Mouse (Mus musculus) left cerebral cortex, postnatal 10 days (tissue): ENCODE data around the gene Vegfc. TPM values are rescaled to one million over a fixed set of nuclear protein-coding genes. Genes with fewer than 3 reads are reported as not detected.

Experiments used
- DNase-seq, 2 experiments: peaks; one replicate each; pipeline ENCODE4 v3.0.0; 2021 to 2022; ENCODE audit warnings: low spot score in 2 of 2, mixed read lengths in 1 of 2; ENCODE audit errors: extremely low spot score in 1 of 2
- intact Hi-C: fragments of 180-260 bp; cut with DNase I; formaldehyde crosslinking; loops from one replicate; pipeline ENCODE4 v1.15.1; 2025
- total RNA-seq, 2 experiments: library from RNA; stranded (reverse); gene quantifications; 2 replicates each; pipeline ENCODE4 v1.2.3; 2021

The Vegfc gene
- total RNA-seq, 2 experiments from 2014 or later = 3.5 to 4.1 TPM

DNA sequence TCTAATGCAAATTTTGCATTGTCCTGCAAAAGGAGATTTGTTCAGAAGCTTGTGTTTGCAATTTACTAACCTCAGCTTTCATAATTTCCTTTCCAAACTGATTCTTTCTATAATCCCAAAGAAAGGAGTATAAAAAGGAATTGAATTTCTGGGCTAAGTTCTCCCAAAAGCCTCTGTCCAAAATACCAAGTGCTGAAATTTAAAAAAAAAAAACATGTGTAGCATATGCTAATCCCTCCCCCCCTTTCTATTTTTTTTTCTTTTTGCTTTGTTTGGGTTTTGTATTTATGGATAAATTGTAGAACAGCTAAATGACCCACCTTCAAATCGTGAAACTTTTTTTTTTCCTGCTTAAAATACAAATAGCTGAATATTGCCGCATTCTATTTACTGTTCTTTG, 53.2 kb downstream of the Vegfc start:
- DNase-seq = no peak
- intact Hi-C loops = no loop called here

DNA sequence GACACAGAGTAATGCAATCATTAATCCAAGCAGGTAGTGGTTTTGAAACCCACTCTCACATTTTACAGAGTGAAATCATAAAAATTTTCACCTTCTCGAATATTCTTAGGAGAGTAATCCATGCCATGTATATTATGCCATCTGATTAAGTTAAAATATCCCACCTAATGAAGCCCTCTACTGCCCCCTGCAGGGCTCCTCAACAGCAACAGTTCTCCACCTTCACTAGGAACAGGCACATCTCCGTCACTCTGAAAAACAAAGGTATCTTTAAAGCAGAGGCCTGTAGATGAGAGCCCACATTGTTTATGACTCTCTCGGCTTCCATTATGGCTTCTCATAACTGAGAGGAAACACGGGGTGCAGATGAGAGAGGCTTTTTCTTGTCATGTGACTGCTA, 75.8 kb downstream of the Vegfc start:
- intact Hi-C loops = loop anchor here (10.0 kb wide), 1 partner anchor 278 kb away; no protein-coding TSS in a partner anchor
- DNase-seq = peak in 1 of 2 experiments; percentile 39

DNA sequence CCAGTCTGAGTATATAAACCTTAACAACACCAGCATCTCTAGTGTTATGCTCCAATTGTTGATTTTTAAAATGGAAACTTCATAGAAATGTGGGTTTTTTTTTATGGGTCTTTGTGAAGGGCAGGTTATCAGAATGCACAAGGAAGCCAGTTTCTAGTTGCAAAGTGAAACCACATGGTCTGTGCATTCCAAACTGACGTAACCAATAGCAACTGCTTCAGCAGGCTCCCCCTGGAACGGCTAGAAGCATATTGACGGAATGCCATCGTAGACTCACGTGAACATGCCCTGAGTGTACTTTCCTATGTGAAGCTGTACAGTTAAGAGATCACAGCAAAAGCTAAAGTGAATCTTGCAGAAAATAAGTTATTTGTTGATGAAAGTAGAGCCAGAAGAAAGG, 86.1 kb downstream of the Vegfc start:
- intact Hi-C loops = no loop called here
- no peak for DNase-seq

DNA sequence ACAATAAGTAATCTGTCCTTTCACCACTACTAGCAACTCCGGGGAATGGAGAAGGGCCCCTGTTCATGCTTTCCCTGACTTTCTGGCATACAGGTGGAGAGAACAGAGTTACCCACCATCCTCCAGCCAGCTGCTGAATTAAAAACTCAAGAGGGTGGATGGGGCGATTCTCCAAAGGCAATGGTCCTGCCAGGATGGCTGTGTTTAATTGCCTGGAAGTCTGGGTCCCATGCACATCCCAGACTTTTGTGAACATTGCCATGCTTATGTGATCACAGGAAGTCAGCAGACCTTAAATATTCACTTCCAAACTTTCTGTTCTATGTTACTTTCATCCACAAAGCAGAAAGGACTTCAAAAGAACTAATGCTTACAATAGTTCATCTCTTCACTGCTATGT, 107.9 kb downstream of the Vegfc start:
- no peak for DNase-seq
- intact Hi-C loops = no loop called here

DNA sequence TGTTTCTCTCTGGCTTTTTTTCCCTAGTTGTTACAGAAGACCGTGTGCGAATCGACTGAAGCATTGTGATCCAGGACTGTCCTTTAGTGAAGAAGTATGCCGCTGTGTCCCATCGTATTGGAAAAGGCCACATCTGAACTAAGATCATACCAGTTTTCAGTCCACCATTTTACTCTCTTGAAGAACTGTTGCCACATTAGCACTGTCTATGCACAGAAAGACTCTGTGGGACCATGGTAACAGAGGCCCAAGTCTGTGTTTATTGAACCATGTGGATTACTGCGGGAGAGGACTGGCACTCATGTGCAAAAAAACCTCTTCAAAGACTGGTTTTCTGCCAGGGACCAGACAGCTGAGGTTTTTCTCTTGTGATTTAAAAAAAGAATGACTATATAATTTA, 108.5 kb downstream of the Vegfc start:
- peak in 1 of 2 experiments; percentile 7 for DNase-seq
- intact Hi-C loops = no loop called here

DNA sequence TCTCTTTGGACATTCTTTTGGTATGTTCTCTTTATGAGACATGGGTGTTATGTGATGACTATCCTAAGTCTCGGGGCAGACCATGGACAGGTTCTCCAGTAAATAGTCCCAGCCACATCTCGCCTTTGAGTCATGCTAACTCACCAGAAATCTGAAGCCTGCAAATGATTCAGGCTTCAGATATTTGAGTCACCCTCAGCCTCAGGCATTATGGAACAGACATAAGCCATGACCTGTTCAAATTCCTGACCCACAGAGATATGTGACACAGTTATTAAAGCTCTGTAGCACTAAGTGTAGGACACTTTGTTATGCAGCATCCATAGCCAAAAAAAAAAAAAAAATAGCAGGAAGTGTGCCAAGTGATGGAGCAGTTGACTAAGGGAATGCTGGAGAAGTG, 138.8 kb downstream of the Vegfc start:
- DNase-seq = no peak
- intact Hi-C loops = no loop called here

DNA sequence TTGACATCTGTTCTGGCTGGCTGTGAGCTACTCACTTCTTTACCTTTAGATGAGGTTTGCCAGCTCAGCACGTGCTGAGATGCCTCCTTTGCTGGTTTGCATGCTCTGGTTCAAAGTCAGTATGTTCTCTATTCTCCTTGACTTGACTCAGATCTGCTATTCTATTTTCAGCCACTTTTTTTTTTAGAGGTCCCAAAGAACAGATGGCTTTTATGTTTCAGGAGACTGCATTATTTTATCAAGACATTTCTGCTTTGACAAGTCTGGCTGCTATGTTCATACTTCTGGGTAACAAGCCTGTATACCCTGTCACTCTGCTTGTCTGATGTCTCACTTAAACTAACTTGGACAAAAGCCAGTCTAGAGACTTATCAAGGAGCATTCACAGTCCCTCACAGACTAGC, 151.4 kb downstream of the Vegfc start:
- intact Hi-C loops = no loop called here

DNA sequence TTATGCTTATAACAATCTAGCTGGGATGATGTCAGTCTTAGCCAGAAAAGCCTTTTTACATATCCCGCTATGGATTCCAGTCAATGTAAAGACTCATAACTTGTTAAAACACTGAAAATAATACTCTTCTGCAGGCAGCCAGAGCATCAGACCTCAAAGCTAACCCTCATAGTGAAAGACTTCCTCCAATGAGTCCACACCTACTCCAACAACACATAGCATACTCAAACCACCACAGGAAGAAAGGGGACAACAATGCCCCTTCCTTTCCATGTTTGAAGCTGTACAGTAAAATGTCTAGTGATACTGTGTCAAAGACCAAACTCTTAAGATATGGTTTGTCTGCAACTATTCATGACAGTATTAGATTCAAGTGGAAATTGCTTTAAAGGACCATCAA, 153.2 kb downstream of the Vegfc start:
- intact Hi-C loops = no loop called here
- no peak for DNase-seq

More for the DNA sequence above, 151.4 kb downstream of the Vegfc start:
- DNase-seq = peak in 1 of 2 experiments; percentile 6

DNA sequence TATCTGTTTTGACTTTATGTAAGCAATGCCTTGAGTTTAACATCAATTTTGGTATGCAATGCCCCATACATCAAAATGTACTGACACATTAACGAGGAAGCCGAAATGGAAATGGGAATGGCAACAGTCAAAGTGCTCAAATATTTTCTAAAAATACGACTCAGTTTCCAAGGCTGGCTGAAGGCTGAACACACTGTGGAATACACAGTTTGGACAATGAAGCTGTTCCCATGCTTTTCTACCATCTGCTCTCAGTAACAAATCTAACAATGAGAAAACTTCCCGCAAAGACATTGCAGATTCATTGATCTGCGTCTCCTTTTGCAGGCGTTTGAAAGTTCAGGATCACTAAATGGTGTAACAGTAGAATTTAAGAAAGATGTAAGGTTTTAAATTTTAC, 155.9 kb downstream of the Vegfc start:
- intact Hi-C loops = no loop called here
- no peak for DNase-seq
